Mouse (Mus musculus): ENCODE measurements around the gene Micall1. TPM values are rescaled to one million over a fixed set of nuclear protein-coding genes. Genes with fewer than 3 reads are reported as not detected.

Micall1 gene
- polyA plus RNA-seq, 1 experiment from 2014 or later, result 11.6 TPM

DNA sequence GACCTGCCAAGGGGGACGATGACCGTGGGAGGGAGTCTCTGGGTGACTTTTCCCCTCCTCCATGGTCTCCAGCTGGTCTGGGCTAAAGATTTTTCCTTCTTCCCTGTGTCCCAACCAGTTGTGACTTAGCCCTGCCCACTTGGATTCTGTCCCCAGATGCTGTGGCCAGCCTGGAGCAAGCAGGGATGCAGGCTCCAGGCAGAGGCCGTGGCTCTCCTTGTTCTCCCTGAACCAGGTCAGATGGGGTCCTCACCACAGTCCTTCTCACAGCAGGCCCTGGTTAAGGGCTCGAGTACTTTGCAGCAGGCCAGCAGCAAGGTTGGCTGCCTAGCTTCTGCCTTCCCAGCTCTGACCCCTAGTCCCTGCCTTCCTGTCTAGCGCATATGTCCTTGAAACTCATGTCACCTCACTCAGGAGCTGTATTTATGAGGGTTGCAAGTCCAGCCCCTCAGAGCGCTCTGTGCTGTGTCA lies 24.5 kb downstream of the Micall1 start:
- 87% methylated on average over 6 of the region's 6 CpGs for WGBS
- no peak for ATAC-seq
- Histone ChIP-seq H3K27me3 (replicated peaks; ENCODE audit: control insufficient read depth, insufficient read depth, low read length) (no peaks in the 10 kb centered on the region), H3K4me1 (ENCODE audit: control insufficient read depth, insufficient read depth, low read depth, low read length) (no peaks in the 10 kb centered on the region), H3K27ac (ENCODE audit: low read depth, low read length) (no peak overlapping the region), H3K4me3 (ENCODE audit: low read length) (no peak overlapping the region), H3K36me3 (ENCODE audit: control insufficient read depth, insufficient read depth, low read length) (peaks cover 26% of the 10 kb centered on the region), H3K9me3 (ENCODE audit: control insufficient read depth, low read length) (no peaks in the 10 kb centered on the region; the same call in 1 of the 2 replicates), H3K4me2 (ENCODE audit: low read length) (no peak overlapping the region), H3K9ac (ENCODE audit: low read depth, low read length) (no peak overlapping the region)

DNA sequence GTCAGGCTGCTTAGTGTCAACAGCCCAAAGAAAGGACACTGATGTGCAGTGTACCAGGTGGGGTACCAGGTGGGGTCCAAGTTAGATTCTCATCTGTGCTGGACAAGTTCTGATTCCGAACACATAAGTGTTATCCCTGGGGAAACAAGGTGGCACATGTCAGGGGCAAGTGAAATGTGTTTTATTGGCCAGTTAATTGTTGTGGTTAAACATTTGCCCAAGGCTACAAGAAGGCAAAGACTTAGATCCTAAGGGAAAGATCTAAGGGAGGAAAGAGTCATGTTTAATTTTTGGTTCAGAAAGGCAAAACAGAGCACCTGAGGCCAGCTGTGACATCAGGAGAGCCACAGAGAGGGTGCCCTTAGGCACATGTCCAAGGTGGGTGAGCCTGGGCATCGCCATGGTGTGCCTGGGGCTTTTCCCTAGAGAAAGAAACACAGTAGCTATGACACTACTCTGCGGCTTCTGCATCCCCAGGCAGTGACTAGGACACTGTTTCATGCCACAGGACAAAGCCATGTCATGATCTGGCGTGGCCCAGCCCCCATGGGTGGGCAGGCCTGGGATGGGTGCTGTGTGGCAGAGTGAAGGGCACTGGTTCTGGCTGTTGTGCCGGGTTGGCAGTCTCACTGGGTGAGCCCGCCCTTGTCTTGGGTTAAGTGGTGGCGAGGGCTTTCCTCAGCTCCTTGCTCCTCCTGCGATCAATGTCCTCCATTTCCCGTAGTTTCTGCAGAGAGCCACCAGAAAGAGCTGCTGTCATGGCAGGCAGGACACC lies 26.0 kb downstream of the Micall1 start:
- Histone ChIP-seq H3K4me1 (ENCODE audit: control insufficient read depth, insufficient read depth, low read depth, low read length) (no peaks in the 10 kb centered on the region), H3K36me3 (ENCODE audit: control insufficient read depth, insufficient read depth, low read length) (peaks cover 21% of the 10 kb centered on the region), H3K4me3 (ENCODE audit: low read length) (no peak overlapping the region), H3K9me3 (ENCODE audit: control insufficient read depth, low read length) (no peaks in the 10 kb centered on the region), H3K4me2 (ENCODE audit: low read length) (no peak overlapping the region), H3K9ac (ENCODE audit: low read depth, low read length) (no peak overlapping the region), H3K27me3 (replicated peaks; ENCODE audit: control insufficient read depth, insufficient read depth, low read length) (no peaks in the 10 kb centered on the region), H3K27ac (ENCODE audit: low read depth, low read length) (no peak overlapping the region)
- WGBS, result 84% methylated on average over 9 of the region's 9 CpGs
- no peak for ATAC-seq

DNA sequence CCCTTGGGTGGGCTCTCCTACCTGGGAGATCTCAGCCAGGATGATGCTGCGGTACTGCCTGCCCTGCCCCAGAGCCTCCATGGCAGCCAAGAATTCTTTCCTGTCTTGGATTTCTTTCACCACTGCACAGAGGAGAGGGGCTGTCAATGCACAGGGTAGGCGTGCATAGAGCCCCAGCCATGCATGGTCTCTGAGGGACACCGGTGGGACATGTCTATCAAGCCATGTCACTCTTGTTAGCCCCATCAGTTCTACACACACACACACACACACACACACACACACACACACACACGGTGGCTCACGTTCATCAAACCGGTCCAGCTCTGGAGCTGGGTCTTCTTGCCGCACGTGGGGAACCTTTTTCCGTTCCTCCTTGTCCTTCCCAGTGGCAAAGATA lies 26.6 kb downstream of the Micall1 start:
- Histone ChIP-seq H3K4me3 (ENCODE audit: low read length) (no peak overlapping the region), H3K4me2 (ENCODE audit: low read length) (no peak overlapping the region), H3K9ac (ENCODE audit: low read depth, low read length) (no peak overlapping the region), H3K36me3 (ENCODE audit: control insufficient read depth, insufficient read depth, low read length) (peaks cover 15% of the 10 kb centered on the region), H3K4me1 (ENCODE audit: control insufficient read depth, insufficient read depth, low read depth, low read length) (peaks cover 4% of the 10 kb centered on the region), H3K27ac (ENCODE audit: low read depth, low read length) (no peak overlapping the region), H3K9me3 (ENCODE audit: control insufficient read depth, low read length) (no peaks in the 10 kb centered on the region), H3K27me3 (replicated peaks; ENCODE audit: control insufficient read depth, insufficient read depth, low read length) (no peaks in the 10 kb centered on the region)
- ATAC-seq, result no peak
- 79% methylated on average over 9 of the region's 9 CpGs for WGBS

DNA sequence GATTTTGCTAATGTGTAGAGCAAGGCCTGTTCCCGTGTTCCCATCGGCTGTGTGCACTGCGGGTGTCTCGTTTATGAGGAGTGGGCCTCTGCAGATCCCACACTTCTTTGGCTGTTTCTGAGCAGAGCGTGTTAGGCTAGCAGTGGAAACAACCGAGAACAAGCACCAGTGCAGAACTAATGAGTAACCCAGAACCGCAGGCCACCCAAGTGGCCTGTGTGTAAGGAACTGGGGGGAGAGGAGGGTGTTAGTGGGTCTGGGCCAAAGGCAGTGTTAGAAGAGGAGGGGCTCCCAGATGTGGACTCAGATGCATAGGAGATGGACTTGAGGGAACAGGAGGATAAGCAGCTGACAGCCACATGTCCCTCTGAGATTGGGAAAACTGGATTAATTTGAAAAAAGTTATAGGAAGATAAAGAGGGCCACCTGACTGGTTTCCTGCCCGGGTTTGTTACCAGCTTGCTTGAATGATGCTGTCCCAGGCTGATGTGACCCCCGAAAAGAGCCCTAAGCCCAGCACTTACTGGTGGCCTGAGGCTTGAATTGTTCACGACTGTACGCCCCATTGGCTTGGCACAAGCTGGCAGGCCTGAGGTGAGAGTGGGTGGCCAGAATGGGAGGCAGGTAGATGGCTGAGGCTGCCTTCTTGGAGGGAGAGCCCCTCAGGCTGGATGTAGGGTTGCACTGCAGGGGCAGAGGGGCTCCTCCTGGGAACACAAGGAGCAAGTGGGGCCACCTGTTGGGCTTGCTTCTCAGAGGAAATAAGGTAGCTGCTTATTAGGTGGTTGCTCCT lies 27.3 kb downstream of the Micall1 start:
- peaks cover 6% of the 10 kb centered on the region for H3K4me1 ChIP-seq (ENCODE audit: control insufficient read depth, insufficient read depth, low read depth, low read length)
- H3K4me2 ChIP-seq (ENCODE audit: low read length), result no peak overlapping the region
- no peak overlapping the region for H3K4me3 ChIP-seq (ENCODE audit: low read length)
- H3K27me3 ChIP-seq (replicated peaks; ENCODE audit: control insufficient read depth, insufficient read depth, low read length), result no peaks in the 10 kb centered on the region
- H3K9ac ChIP-seq (ENCODE audit: low read depth, low read length), result no peak overlapping the region
- ATAC-seq, result 0 out of 2 replicates have a peak, but pooled peaks have one; percentile 13
- H3K36me3 ChIP-seq (ENCODE audit: control insufficient read depth, insufficient read depth, low read length), result peaks cover 10% of the 10 kb centered on the region; the same call in 1 of the 2 replicates
- no peaks in the 10 kb centered on the region for H3K9me3 ChIP-seq (ENCODE audit: control insufficient read depth, low read length)
- no peak overlapping the region for H3K27ac ChIP-seq (ENCODE audit: low read depth, low read length)
- WGBS, result 64% methylated on average over 11 of the region's 11 CpGs

DNA sequence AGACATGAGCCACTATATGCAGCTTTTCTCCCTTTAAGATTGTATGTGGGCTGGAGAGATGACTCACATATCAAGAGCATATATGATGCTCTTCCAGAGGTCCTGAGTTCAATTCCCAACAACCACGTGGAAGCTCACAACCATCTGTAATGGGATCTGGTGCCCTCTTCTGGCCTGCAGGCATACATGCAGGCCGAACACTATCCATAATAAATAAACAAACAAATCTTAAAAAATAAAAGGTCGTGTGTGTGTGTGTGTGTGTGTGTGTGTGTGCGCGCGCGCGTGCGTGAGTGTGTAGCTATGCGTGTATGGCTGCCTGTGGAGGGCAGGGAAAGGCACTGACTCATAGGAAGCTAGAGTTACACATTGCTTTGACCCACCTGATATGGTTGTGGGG lies 30.9 kb downstream of the Micall1 start:
- Histone ChIP-seq H3K4me2 (ENCODE audit: low read length) (no peak overlapping the region), H3K9ac (ENCODE audit: low read depth, low read length) (no peak overlapping the region), H3K4me3 (ENCODE audit: low read length) (no peak overlapping the region), H3K9me3 (ENCODE audit: control insufficient read depth, low read length) (no peaks in the 10 kb centered on the region), H3K4me1 (ENCODE audit: control insufficient read depth, insufficient read depth, low read depth, low read length) (peaks cover 16% of the 10 kb centered on the region), H3K27me3 (replicated peaks; ENCODE audit: control insufficient read depth, insufficient read depth, low read length) (no peaks in the 10 kb centered on the region), H3K36me3 (ENCODE audit: control insufficient read depth, insufficient read depth, low read length) (no peaks in the 10 kb centered on the region), H3K27ac (ENCODE audit: low read depth, low read length) (no peak overlapping the region)
- no peak for ATAC-seq
- 64% methylated on average over 10 of the region's 10 CpGs for WGBS

DNA sequence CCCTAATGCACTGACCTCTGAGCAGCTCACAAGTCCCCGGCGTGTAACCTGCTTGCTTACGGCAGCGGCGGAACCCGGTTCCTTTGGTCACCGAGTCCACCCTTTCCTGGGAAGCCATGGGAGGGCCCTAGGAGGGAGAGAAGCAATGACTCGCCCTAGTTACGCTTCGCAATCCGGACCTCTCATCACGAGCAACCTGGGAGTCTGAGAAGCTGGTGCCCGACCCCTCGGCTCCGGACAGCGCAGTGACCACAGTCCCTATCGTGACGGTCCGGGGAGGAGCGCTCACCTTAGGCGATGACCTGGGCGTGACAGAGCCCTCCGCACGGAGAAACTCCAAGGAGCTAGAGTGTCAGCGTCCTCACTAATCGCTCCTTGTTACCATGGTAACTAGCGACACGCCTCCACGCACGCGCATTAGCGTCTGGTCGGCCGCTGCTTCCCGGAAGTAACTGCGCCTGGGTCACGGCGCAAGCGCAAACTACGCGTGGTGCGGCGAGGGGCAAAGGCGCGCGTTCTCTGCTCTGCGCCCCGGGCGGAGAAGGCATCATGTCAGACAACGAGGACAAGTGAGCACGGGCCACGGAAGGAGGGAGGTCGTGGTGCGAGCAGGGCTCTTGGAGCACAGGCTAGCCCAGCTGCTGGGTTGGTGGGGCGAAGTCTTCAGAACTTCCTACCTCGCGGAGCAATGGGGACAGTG lies 32.3 kb downstream of the Micall1 start, which contains the start of the genes Polr2f and 1700088E04Rik:
Gene Polr2f (plus strand): TSS at position 144 of the 700 bp plus-strand sequence.
Gene 1700088E04Rik (minus strand): TSS at position 388 of the 700 bp plus-strand sequence.
- H3K9ac ChIP-seq (ENCODE audit: low read depth, low read length), result peak within 1 kb of the TSS; percentile 81
- H3K36me3 ChIP-seq (ENCODE audit: control insufficient read depth, insufficient read depth, low read length), result peaks cover 5% of the 10 kb centered on the region; the same call in 1 of the 2 replicates
- H3K27me3 ChIP-seq (replicated peaks; ENCODE audit: control insufficient read depth, insufficient read depth, low read length), result no peaks in the 10 kb centered on the region
- H3K4me2 ChIP-seq (ENCODE audit: low read length), result peak within 1 kb of the TSS; percentile 87
- H3K27ac ChIP-seq (ENCODE audit: low read depth, low read length), result peak within 1 kb of the TSS; percentile 71; the same call in 1 of the 2 replicates
- peaks cover 16% of the 10 kb centered on the region for H3K4me1 ChIP-seq (ENCODE audit: control insufficient read depth, insufficient read depth, low read depth, low read length)
- ATAC-seq, result peak; percentile 93
- no peaks in the 10 kb centered on the region for H3K9me3 ChIP-seq (ENCODE audit: control insufficient read depth, low read length)
- under 1% methylated on average over 57 of the region's 57 CpGs for WGBS
- peak within 1 kb of the TSS; percentile 80 for H3K4me3 ChIP-seq (ENCODE audit: low read length)

DNA sequence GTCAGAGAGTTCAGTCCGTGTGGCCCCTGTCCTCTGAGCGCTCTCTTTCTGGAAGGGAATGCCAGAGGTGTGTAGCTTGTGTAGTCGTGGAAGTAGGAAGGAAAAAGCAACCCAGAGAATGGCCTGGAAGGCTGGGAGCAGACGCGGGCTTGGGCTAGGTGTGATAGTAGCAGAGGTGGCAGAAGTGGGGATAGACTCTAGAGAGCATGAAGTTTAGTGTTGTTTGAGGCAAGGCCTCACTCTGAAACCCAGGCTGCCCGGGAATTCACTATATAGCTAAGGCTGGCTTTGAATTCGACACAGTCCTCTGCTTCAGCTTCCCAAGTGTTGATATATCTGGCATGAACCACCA lies 32.8 kb downstream of the Micall1 start:
- H3K27me3 ChIP-seq (replicated peaks; ENCODE audit: control insufficient read depth, insufficient read depth, low read length), result no peaks in the 10 kb centered on the region
- ATAC-seq, result no peak; the same call in 1 of the 2 replicates
- peak overlapping the region; percentile 81 for H3K9ac ChIP-seq (ENCODE audit: low read depth, low read length)
- no peaks in the 10 kb centered on the region for H3K9me3 ChIP-seq (ENCODE audit: control insufficient read depth, low read length)
- H3K36me3 ChIP-seq (ENCODE audit: control insufficient read depth, insufficient read depth, low read length), result peaks cover 10% of the 10 kb centered on the region
- H3K4me1 ChIP-seq (ENCODE audit: control insufficient read depth, insufficient read depth, low read depth, low read length), result peaks cover 16% of the 10 kb centered on the region
- 0% methylated on average over 7 of the region's 7 CpGs for WGBS
- peak overlapping the region; percentile 87 for H3K4me2 ChIP-seq (ENCODE audit: low read length)
- H3K4me3 ChIP-seq (ENCODE audit: low read length), result peak overlapping the region; percentile 80
- 0 out of 2 replicates have a peak overlapping the region, but pooled peaks have one; percentile 9 for H3K27ac ChIP-seq (ENCODE audit: low read depth, low read length)

DNA sequence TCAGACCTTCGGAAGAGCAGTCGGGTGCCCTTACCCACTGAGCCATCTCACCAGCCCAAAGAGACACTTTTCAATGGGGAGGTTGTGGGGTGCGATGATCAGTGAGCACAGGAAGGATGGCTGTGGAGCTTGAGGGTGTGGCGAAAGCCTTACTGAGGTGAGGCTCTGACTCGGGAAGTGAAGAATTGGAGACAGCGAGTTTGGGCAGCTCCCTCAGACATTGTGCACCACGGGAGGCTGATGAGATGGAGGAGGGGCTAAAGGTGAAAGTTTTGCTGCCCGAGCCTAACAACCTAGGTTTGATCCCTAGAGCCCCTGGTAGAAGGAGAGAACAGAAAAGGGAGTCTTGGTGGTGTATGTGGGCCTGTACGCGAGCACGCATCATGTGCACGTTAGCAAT lies 34.6 kb downstream of the Micall1 start:
- Histone ChIP-seq H3K4me2 (ENCODE audit: low read length) (no peak overlapping the region), H3K27me3 (replicated peaks; ENCODE audit: control insufficient read depth, insufficient read depth, low read length) (no peaks in the 10 kb centered on the region), H3K9me3 (ENCODE audit: control insufficient read depth, low read length) (no peaks in the 10 kb centered on the region)

More for the DNA sequence above, 34.6 kb downstream of the Micall1 start:
- H3K4me1 ChIP-seq (ENCODE audit: control insufficient read depth, insufficient read depth, low read depth, low read length), result peaks cover 16% of the 10 kb centered on the region
- H3K36me3 ChIP-seq (ENCODE audit: control insufficient read depth, insufficient read depth, low read length), result peaks cover 24% of the 10 kb centered on the region
- no peak for ATAC-seq
- WGBS, result 84% methylated on average over 12 of the region's 12 CpGs
- no peak overlapping the region for H3K9ac ChIP-seq (ENCODE audit: low read depth, low read length)
- no peak overlapping the region for H3K4me3 ChIP-seq (ENCODE audit: low read length)
- H3K27ac ChIP-seq (ENCODE audit: low read depth, low read length), result no peak overlapping the region

Measured in hindbrain, embryonic 16.5 days (tissue).